Mouse (Mus musculus) midbrain, embryonic 11.5 days (tissue): ENCODE measurements around the gene Gpd2. TPM values are rescaled to one million over a fixed set of nuclear protein-coding genes. Genes with fewer than 3 reads are reported as not detected.

Experiments used
- ATAC-seq: fragments of 200-750 bp; cut with Nextera tagmentation; 2 replicates; pipeline ENCODE4 v1.8.0; 2017; ENCODE audit warnings: moderate TSS enrichment, moderate library complexity; ENCODE audit not compliant: low FRiP score
- DNase-seq: peaks from one replicate; pipeline ENCODE4 v3.0.0; 2015; ENCODE audit warnings: low spot score; ENCODE audit errors: missing footprints
- H3K27ac ChIP-seq: fragments of 300-500 bp; sonication (generic); 2 replicates; pipeline ENCODE4 v1.5.1; 2014; ENCODE audit warnings: low read depth, low read length
- H3K27me3 ChIP-seq: fragments of 300-500 bp; sonication (generic); 2 replicates; pipeline ENCODE4 v1.6.1; 2014; ENCODE audit warnings: mild to moderate bottlenecking, low read length, moderate library complexity, mixed read lengths; ENCODE audit not compliant: control insufficient read depth, insufficient read depth
- H3K36me3 ChIP-seq: fragments of 300-500 bp; sonication (generic); 2 replicates; pipeline ENCODE4 v1.6.1; 2014; ENCODE audit warnings: mild to moderate bottlenecking, low read length, moderate library complexity, mixed read lengths; ENCODE audit not compliant: control insufficient read depth, insufficient read depth
- H3K4me1 ChIP-seq: fragments of 300-500 bp; sonication (generic); 2 replicates; pipeline ENCODE4 v1.6.1; 2014; ENCODE audit warnings: low read length; ENCODE audit not compliant: control insufficient read depth, insufficient read depth
- H3K4me2 ChIP-seq: fragments of 300-500 bp; sonication (generic); 2 replicates; pipeline ENCODE4 v1.6.1; 2014; ENCODE audit warnings: mild to moderate bottlenecking, moderate library complexity
- H3K4me3 ChIP-seq: fragments of 300-500 bp; sonication (generic); 2 replicates; pipeline ENCODE4 v1.5.1; 2014; ENCODE audit warnings: low read depth, low read length
- H3K9ac ChIP-seq: fragments of 300-500 bp; sonication (generic); 2 replicates; pipeline ENCODE4 v1.6.1; 2014; ENCODE audit warnings: low read length
- H3K9me3 ChIP-seq: fragments of 300-500 bp; sonication (generic); 2 replicates; pipeline ENCODE4 v1.6.1; 2016; ENCODE audit warnings: low read length; ENCODE audit not compliant: control insufficient read depth
- WGBS: fragments of 180-500 bp; shearing (Covaris S2); extraction: QIAGEN DNeasy Blood & Tissue Kit; methylation state at CpG from one replicate; pipeline ENCODE4 v1.1.7; 2014; 5-methylcytosine and 5-hydroxymethylcytosine counted together
- polyA plus RNA-seq: library from polyadenylated mRNA; unstranded; fragments of >200 nt; fragmentation: Nextera tagmentation; extraction: Ambion mirVana; gene quantifications from 2 replicates; pipeline ENCODE4 v1.2.1, GENCODE M21; 2014

Gpd2 gene
- polyA plus RNA-seq, 1 experiment from 2014 or later, result 15.8 TPM

GRCm38 (mm10) chr2:57411551-57411950 is 174.1 kb downstream of the Gpd2 start:
- WGBS, result 91% methylated on average over 2 of the region's 2 CpGs
- H3K4me1 ChIP-seq, result no peaks in the 10 kb centered on the region
- H3K4me2 ChIP-seq, result no peak overlapping the region
- no peak for DNase-seq
- no peak overlapping the region for H3K9ac ChIP-seq
- no peaks in the 10 kb centered on the region for H3K36me3 ChIP-seq
- H3K4me3 ChIP-seq, result no peak overlapping the region
- H3K27ac ChIP-seq, result no peak overlapping the region
- no peak for ATAC-seq
- H3K27me3 ChIP-seq, result no peaks in the 10 kb centered on the region
- no peaks in the 10 kb centered on the region for H3K9me3 ChIP-seq

- ATAC-seq, result no peak
- H3K36me3 ChIP-seq, result no peaks in the 10 kb centered on the region
- no peaks in the 10 kb centered on the region for H3K4me1 ChIP-seq
- H3K9me3 ChIP-seq, result no peaks in the 10 kb centered on the region
- no peaks in the 10 kb centered on the region for H3K27me3 ChIP-seq
- H3K27ac ChIP-seq, result no peak overlapping the region
- H3K4me3 ChIP-seq, result no peak overlapping the region
- DNase-seq, result no peak
- H3K4me2 ChIP-seq, result no peak overlapping the region
- H3K9ac ChIP-seq, result no peak overlapping the region
- WGBS, result 90% methylated on average over 9 of the region's 9 CpGs
These were observed 177.2 kb downstream of the Gpd2 start for GRCm38 (mm10) chr2:57414550-57415160.

GRCm38 (mm10) chr2:57416711-57417110 is 179.3 kb downstream of the Gpd2 start:
- Histone ChIP-seq H3K36me3 (no peaks in the 10 kb centered on the region), H3K4me3 (no peak overlapping the region), H3K27me3 (no peaks in the 10 kb centered on the region), H3K4me1 (no peaks in the 10 kb centered on the region), H3K9ac (no peak overlapping the region), H3K4me2 (no peak overlapping the region), H3K27ac (no peak overlapping the region), H3K9me3 (no peaks in the 10 kb centered on the region)
- 52% methylated on average over 1 of the region's 1 CpGs for WGBS
- DNase-seq, result no peak
- ATAC-seq, result no peak

Other genes with a start within 250 kb of the Gpd2 start
- 16.9 and 17.4 TPM in 2 replicates for gene Nr4a2, start 113.6 kb upstream of the Gpd2 start, polyA plus RNA-seq